Mouse (Mus musculus): ENCODE data around the gene Hes5.

Hes5 gene

GRCm38 (mm10) chr4:154960690-154961225 is at the start of gene Hes5:
Hes5 (plus strand) TSS chr4:154960923.
- TF ChIP-seq GATA4 (IDR thresholded peaks at IDR 0.05; ENCODE audit: insufficient replicate concordance, low read length) = no peak

GRCm38 (mm10) chr4:154911644-154912043 is 49.1 kb upstream of the Hes5 start:
- no peak for TF ChIP-seq GATA4 (IDR thresholded peaks at IDR 0.05; ENCODE audit: insufficient replicate concordance, low read length)

- no peak for TF ChIP-seq GATA4 (IDR thresholded peaks at IDR 0.05; ENCODE audit: insufficient replicate concordance, low read length)
These were observed 46.9 kb upstream of the Hes5 start for GRCm38 (mm10) chr4:154913845-154914244.

GRCm38 (mm10) chr4:154914252-154914651 is 46.5 kb upstream of the Hes5 start:
- TF ChIP-seq GATA4 (IDR thresholded peaks at IDR 0.05; ENCODE audit: insufficient replicate concordance, low read length) = no peak

- TF ChIP-seq GATA4 (IDR thresholded peaks at IDR 0.05; ENCODE audit: insufficient replicate concordance, low read length) = no peak
These were observed 46.0 kb upstream of the Hes5 start for GRCm38 (mm10) chr4:154914707-154915106.

- TF ChIP-seq GATA4 (IDR thresholded peaks at IDR 0.05; ENCODE audit: insufficient replicate concordance, low read length) = no peak
These were observed 45.4 kb upstream of the Hes5 start for GRCm38 (mm10) chr4:154915286-154915685.

- TF ChIP-seq GATA4 (IDR thresholded peaks at IDR 0.05; ENCODE audit: insufficient replicate concordance, low read length) = no peak
These were observed 44.1 kb upstream of the Hes5 start for GRCm38 (mm10) chr4:154916662-154917061.

GRCm38 (mm10) chr4:154922291-154922690 is 38.4 kb upstream of the Hes5 start:
- TF ChIP-seq GATA4 (IDR thresholded peaks at IDR 0.05; ENCODE audit: insufficient replicate concordance, low read length) = no peak

- TF ChIP-seq GATA4 (IDR thresholded peaks at IDR 0.05; ENCODE audit: insufficient replicate concordance, low read length) = no peak
These were observed 37.8 kb upstream of the Hes5 start for GRCm38 (mm10) chr4:154922931-154923330.

- no peak for TF ChIP-seq GATA4 (IDR thresholded peaks at IDR 0.05; ENCODE audit: insufficient replicate concordance, low read length)
These were observed 35.3 kb upstream of the Hes5 start for GRCm38 (mm10) chr4:154925413-154925812.

GRCm38 (mm10) chr4:154926969-154927898 is 33.5 kb upstream of the Hes5 start:
- no peak for TF ChIP-seq GATA4 (IDR thresholded peaks at IDR 0.05; ENCODE audit: insufficient replicate concordance, low read length)

- TF ChIP-seq GATA4 (IDR thresholded peaks at IDR 0.05; ENCODE audit: insufficient replicate concordance, low read length) = no peak
These were observed 32.8 kb upstream of the Hes5 start for GRCm38 (mm10) chr4:154927899-154928337.

GRCm38 (mm10) chr4:154928395-154929087 is 32.2 kb upstream of the Hes5 start, which contains the start of gene Tnfrsf14:
Tnfrsf14 (minus strand) TSS chr4:154928563.
- no peak for TF ChIP-seq GATA4 (IDR thresholded peaks at IDR 0.05; ENCODE audit: insufficient replicate concordance, low read length)

- no peak for TF ChIP-seq GATA4 (IDR thresholded peaks at IDR 0.05; ENCODE audit: insufficient replicate concordance, low read length)
These were observed 31.5 kb upstream of the Hes5 start for GRCm38 (mm10) chr4:154929088-154929660.

- no peak for TF ChIP-seq GATA4 (IDR thresholded peaks at IDR 0.05; ENCODE audit: insufficient replicate concordance, low read length)
These were observed 27.3 kb upstream of the Hes5 start for GRCm38 (mm10) chr4:154933306-154933907.

Measured in liver, adult (tissue).